Mouse (Mus musculus) intestine, embryonic 14.5 days (tissue): ENCODE measurements around the gene Serpina1e. TPM values are rescaled to one million over a fixed set of nuclear protein-coding genes. Genes with fewer than 3 reads are reported as not detected.
A peak's percentile ranks its signal among the peaks of the same experiment; 100 is the strongest.

Source experiments
- ATAC-seq: fragments of 200-750 bp; cut with Nextera tagmentation; replicated peaks from 2 replicates; pipeline ENCODE4 v1.8.0; 2017; ENCODE audit warnings: low read depth, moderate number of reproducible peaks, moderate TSS enrichment, moderate library complexity; ENCODE audit not compliant: low FRiP score, low TSS enrichment
- DNase-seq: peaks from one replicate; pipeline ENCODE4 v3.0.0-alpha.2; 2018; ENCODE audit warnings: low spot score
- H3K27ac ChIP-seq: fragments of 300-500 bp; sonication (generic); 2 replicates; pipeline ENCODE4 v1.5.1; 2014; ENCODE audit warnings: low read depth, mild to moderate bottlenecking, control low read depth
- H3K27me3 ChIP-seq: fragments of 300-500 bp; sonication (generic); replicated peaks from 2 replicates; pipeline ENCODE4 v1.6.1; 2014; ENCODE audit warnings: low read length, control low read depth; ENCODE audit not compliant: control insufficient read depth, insufficient read depth
- H3K36me3 ChIP-seq: fragments of 300-500 bp; sonication (generic); 2 replicates; pipeline ENCODE4 v1.6.1; 2014; ENCODE audit warnings: low read length, control low read depth; ENCODE audit not compliant: control insufficient read depth, insufficient read depth
- H3K4me1 ChIP-seq: fragments of 300-500 bp; sonication (generic); replicated peaks from 2 replicates; pipeline ENCODE4 v1.6.1; 2014; ENCODE audit warnings: low read length, control low read depth, mixed read lengths; ENCODE audit not compliant: control insufficient read depth, insufficient read depth
- H3K4me2 ChIP-seq: fragments of 300-500 bp; sonication (generic); 2 replicates; pipeline ENCODE4 v1.6.1; 2014; ENCODE audit warnings: low read length
- H3K4me3 ChIP-seq: fragments of 300-500 bp; sonication (generic); 2 replicates; pipeline ENCODE4 v1.5.1; 2014; ENCODE audit warnings: low read depth, low read length, control low read depth, mixed read lengths
- H3K9ac ChIP-seq: fragments of 300-500 bp; sonication (generic); 2 replicates; pipeline ENCODE4 v1.6.1; 2014; ENCODE audit warnings: mild to moderate bottlenecking, low read length
- H3K9me3 ChIP-seq: fragments of 300-500 bp; sonication (generic); 2 replicates; pipeline ENCODE4 v1.6.1; 2016; ENCODE audit warnings: low read length, control low read depth; ENCODE audit not compliant: control insufficient read depth
- WGBS: fragments of 180-500 bp; shearing (Covaris S2); extraction: QIAGEN DNeasy Blood & Tissue Kit; methylation state at CpG from one replicate; pipeline ENCODE4 v1.1.7; 2014; 5-methylcytosine and 5-hydroxymethylcytosine counted together
- polyA plus RNA-seq: library from polyadenylated mRNA; unstranded; fragments of >200 nt; fragmentation: Nextera tagmentation; extraction: Ambion mirVana; gene quantifications from 2 replicates; pipeline ENCODE4 v1.2.1, GENCODE M21; 2014

Serpina1e gene
- polyA plus RNA-seq, 1 experiment from 2014 or later, result 9.2 TPM

DNA sequence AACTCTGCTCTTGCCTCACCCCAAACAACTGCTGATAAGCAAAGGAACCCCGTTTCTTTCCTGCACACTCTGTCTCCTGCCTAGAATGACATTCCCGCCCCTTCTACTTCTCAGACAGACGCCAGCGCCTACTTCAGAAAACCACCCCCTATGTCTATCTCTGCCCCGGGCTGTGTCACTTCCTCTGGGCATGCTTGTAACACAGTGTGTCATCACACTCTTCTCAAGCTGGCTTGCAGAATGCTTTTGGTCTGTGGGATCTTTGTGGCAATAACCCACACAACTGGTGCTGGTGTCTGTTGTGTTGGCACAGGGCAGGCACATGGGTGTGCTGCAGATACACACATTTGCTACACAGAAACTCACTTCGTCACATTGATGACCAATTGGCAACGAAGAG is 34.2 kb upstream of the Serpina1e start:
- WGBS, result 72% methylated on average over 7 of the region's 7 CpGs
- ATAC-seq, result no peak
- H3K27me3 ChIP-seq, result no peaks in the 10 kb centered on the region
- no peaks in the 10 kb centered on the region for H3K36me3 ChIP-seq
- DNase-seq, result no peak
- H3K4me1 ChIP-seq, result no peaks in the 10 kb centered on the region
- no peaks in the 10 kb centered on the region for H3K9me3 ChIP-seq
- H3K4me3 ChIP-seq, result no peak overlapping the region
- no peak overlapping the region for H3K27ac ChIP-seq
- H3K9ac ChIP-seq, result no peak overlapping the region
- no peak overlapping the region for H3K4me2 ChIP-seq

DNA sequence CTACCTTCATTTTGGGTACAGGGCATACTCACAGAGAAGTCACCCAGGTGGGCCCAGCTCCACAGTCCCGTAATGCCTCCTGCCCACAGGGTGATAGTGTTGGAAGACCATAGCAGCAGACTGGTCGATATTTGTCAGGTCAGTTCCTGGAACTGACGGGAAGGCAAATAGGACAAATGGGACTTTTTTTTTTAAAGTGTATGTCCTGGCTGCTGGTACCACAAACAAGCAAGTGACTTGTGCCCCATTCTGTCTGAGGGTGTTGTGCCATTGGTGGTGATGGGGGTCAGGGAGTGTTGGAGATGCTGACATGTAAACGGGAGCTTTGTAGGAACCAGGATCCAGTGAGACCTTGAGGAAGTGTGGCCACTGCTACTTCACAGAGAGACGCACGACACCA is 31.1 kb upstream of the Serpina1e start, which contains the start of gene Serpina11:
Gene Serpina11, minus strand, starts transcription at position 101 of the 400 bp plus-strand sequence.
- Histone ChIP-seq H3K27ac (no peak within 1 kb of the TSS), H3K4me1 (no peaks in the 10 kb centered on the region), H3K4me2 (no peak within 1 kb of the TSS), H3K27me3 (no peaks in the 10 kb centered on the region), H3K4me3 (no peak within 1 kb of the TSS), H3K36me3 (no peaks in the 10 kb centered on the region), H3K9me3 (no peaks in the 10 kb centered on the region), H3K9ac (no peak within 1 kb of the TSS)
- ATAC-seq, result no peak
- WGBS, result 91% methylated on average over 6 of the region's 6 CpGs
- no peak for DNase-seq

DNA sequence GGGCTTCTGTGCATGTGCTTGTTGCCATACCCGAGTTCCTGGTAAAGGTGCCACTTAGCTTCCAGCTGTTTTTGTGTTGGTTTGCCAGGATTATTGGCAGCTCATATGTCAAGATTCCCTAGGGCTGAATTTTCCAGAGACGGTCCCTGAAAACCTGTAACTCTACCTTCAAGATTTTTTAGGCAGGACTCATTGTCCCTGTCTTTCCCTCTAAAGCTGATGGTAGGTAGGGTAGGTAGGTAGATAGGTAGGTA is 30.7 kb upstream of the Serpina1e start:
- DNase-seq (no peak), ATAC-seq (no peak)
- Histone ChIP-seq H3K4me2 (no peak overlapping the region), H3K36me3 (no peaks in the 10 kb centered on the region), H3K4me1 (no peaks in the 10 kb centered on the region), H3K9ac (no peak overlapping the region), H3K27ac (no peak overlapping the region), H3K9me3 (no peaks in the 10 kb centered on the region), H3K27me3 (no peaks in the 10 kb centered on the region), H3K4me3 (no peak overlapping the region)
- WGBS, result 66% methylated on average over 2 of the region's 2 CpGs

DNA sequence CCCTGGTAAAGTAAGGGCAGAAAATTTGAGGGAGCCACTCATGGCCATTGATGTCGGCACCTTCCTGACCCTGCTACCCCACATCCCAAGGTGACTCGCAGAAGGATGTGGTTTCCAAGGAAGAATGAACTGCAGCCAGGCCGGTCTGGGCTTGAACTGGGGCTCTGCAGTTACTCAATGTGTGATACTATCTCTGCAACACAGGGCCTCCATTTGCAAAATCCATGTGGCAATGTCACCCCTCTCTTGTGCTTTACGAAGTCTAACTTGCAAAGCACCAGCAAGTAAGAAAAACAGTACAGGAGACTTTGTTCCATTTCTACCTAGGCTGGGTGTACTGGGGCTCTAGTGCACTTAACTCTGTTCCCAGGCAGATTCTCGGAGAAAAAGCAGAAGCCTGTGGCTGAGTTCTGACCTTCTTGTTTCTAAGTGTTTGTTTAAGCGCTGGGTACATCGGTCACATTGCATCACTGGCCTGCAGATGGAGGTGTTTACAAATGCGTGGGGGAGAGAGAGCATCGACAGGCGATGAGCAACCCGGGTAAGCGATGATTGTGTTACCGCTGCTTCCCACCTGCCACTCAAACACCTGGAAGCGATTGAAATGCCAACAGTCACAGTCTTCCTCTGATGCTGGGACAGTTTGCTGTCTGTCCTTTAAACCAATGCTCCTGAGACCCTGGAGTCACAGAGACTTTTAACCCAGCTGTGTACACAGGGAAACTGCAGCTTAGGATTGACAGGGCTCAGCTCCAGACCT is 30.2 kb upstream of the Serpina1e start:
- ATAC-seq (no peak), DNase-seq (no peak)
- 30% methylated on average over 14 of the region's 14 CpGs for WGBS
- Histone ChIP-seq H3K27me3 (no peaks in the 10 kb centered on the region), H3K27ac (no peak overlapping the region), H3K36me3 (no peaks in the 10 kb centered on the region), H3K4me3 (no peak overlapping the region), H3K4me2 (no peak overlapping the region), H3K9ac (no peak overlapping the region), H3K9me3 (no peaks in the 10 kb centered on the region), H3K4me1 (no peaks in the 10 kb centered on the region)

DNA sequence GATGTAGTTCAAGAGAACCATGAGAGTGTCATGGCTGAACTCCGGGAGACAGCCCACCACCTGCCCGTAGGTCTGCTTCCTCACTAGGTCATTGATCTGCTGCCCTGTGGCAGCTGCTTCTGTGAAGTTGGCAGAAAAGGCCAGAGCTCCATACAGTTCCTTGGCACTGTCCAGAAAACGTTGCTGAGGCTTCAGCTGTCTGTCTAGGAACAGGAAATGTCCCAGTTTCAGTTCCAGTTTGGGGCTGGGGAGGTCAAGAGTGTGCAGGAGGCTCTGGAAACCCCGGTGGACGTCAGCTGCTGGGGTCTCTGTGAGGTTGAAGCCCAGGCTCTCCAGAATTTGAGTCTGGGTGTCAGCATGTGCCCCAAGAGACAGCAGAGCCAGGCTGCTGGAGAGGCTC is 27.1 kb upstream of the Serpina1e start:
- no peak overlapping the region for H3K9ac ChIP-seq
- no peaks in the 10 kb centered on the region for H3K36me3 ChIP-seq
- 69% methylated on average over 5 of the region's 5 CpGs for WGBS
- no peaks in the 10 kb centered on the region for H3K4me1 ChIP-seq
- H3K4me3 ChIP-seq, result no peak overlapping the region
- ATAC-seq, result no peak
- DNase-seq, result no peak
- no peaks in the 10 kb centered on the region for H3K27me3 ChIP-seq
- H3K9me3 ChIP-seq, result no peaks in the 10 kb centered on the region
- H3K4me2 ChIP-seq, result no peak overlapping the region
- no peak overlapping the region for H3K27ac ChIP-seq

DNA sequence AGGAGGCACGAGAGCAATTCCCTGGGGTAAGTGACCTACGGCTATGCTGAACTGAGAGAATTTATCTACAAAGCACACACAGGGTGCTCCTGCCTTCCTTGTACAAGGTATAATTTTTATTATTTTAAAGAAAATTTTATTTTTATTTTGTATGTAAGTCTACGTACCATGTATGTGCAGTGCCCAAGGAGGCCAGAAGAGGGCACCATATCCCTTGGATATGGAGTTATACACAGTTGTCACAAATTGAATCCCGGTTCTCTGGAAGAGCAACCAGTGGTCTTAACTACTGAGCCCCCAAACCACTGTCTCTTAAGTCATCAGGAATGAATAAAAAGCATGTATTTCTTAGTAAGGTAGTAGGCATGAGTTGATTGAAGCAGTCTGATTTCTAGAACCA is 26.2 kb upstream of the Serpina1e start:
- Histone ChIP-seq H3K9me3 (no peaks in the 10 kb centered on the region), H3K4me2 (no peak overlapping the region), H3K4me1 (no peaks in the 10 kb centered on the region), H3K9ac (no peak overlapping the region), H3K27me3 (no peaks in the 10 kb centered on the region), H3K27ac (no peak overlapping the region), H3K4me3 (no peak overlapping the region), H3K36me3 (no peaks in the 10 kb centered on the region)
- WGBS, result 65% methylated on average over 4 of the region's 4 CpGs
- DNase-seq, result peak; percentile 59
- no peak for ATAC-seq

DNA sequence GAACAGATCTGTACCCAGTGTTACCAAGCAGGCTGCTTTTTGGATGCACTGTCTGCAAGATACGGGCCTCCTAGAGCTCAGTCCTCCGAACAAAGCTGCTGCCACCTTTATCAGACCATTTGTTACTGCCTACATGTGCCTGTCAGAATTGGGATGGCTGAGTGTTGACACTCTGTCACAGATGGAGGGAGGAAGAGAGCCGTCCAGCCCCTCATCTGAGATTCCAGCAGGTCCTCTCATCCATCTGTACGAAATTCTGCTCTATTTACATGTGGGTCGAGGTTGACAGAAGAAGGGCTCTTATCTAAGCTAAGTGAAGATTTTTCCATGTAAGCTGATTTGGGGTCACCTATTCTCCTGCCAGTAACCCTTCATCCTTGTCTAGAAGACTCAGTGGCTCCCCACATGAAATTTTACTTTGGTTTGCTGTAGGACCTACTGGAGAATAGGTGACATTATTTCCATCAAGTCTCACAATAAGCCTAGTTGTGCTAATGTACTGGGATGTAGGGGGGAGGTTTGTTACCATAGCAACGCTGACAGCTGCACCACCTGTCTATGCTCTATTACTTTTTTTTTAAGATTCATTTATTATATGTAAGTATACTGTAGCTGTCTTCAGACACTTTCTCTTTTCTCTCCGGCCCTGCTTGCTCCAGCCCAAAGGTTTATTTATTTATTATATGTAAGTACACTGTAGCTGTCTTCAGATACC is 23.0 kb upstream of the Serpina1e start:
- Histone ChIP-seq H3K4me1 (no peaks in the 10 kb centered on the region), H3K4me2 (no peak overlapping the region), H3K4me3 (no peak overlapping the region), H3K9ac (no peak overlapping the region), H3K36me3 (no peaks in the 10 kb centered on the region), H3K27me3 (no peaks in the 10 kb centered on the region), H3K27ac (no peak overlapping the region), H3K9me3 (no peaks in the 10 kb centered on the region)
- no peak for DNase-seq
- ATAC-seq, result no peak
- WGBS, result 63% methylated on average over 7 of the region's 7 CpGs

DNA sequence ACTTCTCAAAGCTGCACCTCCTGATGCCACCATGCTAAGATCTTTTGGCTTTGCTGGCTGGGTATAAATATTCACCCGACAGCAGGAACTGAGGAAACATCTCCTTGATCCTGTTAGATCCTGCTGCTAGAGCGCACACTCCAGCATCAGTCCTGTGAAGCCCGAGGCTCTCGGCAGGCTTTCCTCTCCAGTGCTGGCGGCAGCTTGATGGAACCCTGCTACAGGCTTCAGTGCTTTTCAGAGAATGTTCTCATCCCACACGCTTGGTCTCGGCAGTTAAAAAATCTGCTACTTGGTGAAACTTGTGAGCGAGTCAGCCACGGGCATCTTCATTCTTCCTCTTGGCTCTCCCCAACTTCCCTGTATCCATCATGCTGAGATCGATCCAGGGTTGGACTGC is 19.5 kb upstream of the Serpina1e start:
- Histone ChIP-seq H3K4me1 (no peaks in the 10 kb centered on the region), H3K4me2 (no peak overlapping the region), H3K27me3 (no peaks in the 10 kb centered on the region), H3K9ac (no peak overlapping the region), H3K27ac (no peak overlapping the region), H3K36me3 (no peaks in the 10 kb centered on the region), H3K9me3 (no peaks in the 10 kb centered on the region), H3K4me3 (no peak overlapping the region)
- DNase-seq, result no peak
- no peak for ATAC-seq
- WGBS, result 89% methylated on average over 10 of the region's 10 CpGs

DNA sequence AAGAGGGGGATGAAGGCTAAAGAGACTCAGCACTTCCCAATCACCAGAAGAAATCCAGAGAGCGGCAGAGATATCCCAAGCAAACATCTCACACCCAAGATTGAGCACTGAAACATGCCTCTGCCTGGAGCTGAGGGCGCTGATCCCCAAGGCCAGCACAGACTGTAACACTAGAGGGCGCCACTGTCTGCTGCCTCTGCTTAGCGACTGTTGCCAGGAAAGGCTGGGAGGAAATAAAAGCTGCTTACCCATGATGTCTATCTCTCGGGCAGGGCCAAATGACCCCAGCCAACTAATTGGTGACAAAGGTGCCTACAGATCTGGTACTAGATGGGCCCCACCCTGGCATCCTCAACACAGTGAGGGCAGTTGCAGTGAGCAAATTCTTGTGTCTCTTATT is 19.1 kb upstream of the Serpina1e start:
- Histone ChIP-seq H3K27me3 (no peaks in the 10 kb centered on the region), H3K4me2 (no peak overlapping the region), H3K27ac (no peak overlapping the region), H3K4me1 (no peaks in the 10 kb centered on the region), H3K36me3 (no peaks in the 10 kb centered on the region), H3K9me3 (no peaks in the 10 kb centered on the region), H3K9ac (no peak overlapping the region), H3K4me3 (no peak overlapping the region)
- ATAC-seq, result no peak
- DNase-seq, result peak; percentile 62
- WGBS, result 26% methylated on average over 5 of the region's 5 CpGs
